Mouse (Mus musculus) ES-E14 (cell line): ENCODE data around the gene Rasl10b.

Experiments
- CHD2 ChIP-seq: IDR thresholded peaks from 2 replicates; pipeline ENCODE4 v1.6.1; 2014; ENCODE audit warnings: mild to moderate bottlenecking, low read depth, low read length, inconsistent platforms
- HCFC1 ChIP-seq: IDR thresholded peaks from 2 replicates; pipeline ENCODE4 v1.6.1; 2012; ENCODE audit warnings: low read length, inconsistent platforms, borderline replicate concordance; ENCODE audit not compliant: insufficient read depth
- MAFK ChIP-seq: IDR thresholded peaks from 2 replicates; pipeline ENCODE4 v1.6.1; 2014; ENCODE audit warnings: mild to moderate bottlenecking, low read depth, low read length, inconsistent platforms; ENCODE audit not compliant: insufficient read depth
- ZNF384 ChIP-seq: IDR thresholded peaks from 2 replicates; pipeline ENCODE4 v1.6.1; 2012; ENCODE audit warnings: low read depth, low read length, inconsistent platforms

GRCm38 (mm10) chr11:83451281-83451680 is 42.3 kb downstream of the Rasl10b start:
- TF ChIP-seq HCFC1 (no peak), ZNF384 (no peak), CHD2 (no peak), MAFK (no peak)
